Mouse (Mus musculus): ENCODE measurements around the gene Gnaz. TPM values are rescaled to one million over a fixed set of nuclear protein-coding genes. Genes with fewer than 3 reads are reported as not detected.

Gnaz gene
- polyA plus RNA-seq, 1 experiment from 2014 or later = 6.1 TPM

GRCm38 (mm10) chr10:75054125-75054524 is 87.1 kb downstream of the Gnaz start:
- H3K4me3 ChIP-seq (ENCODE audit: low read depth, low read length) = no peak overlapping the region
- H3K4me2 ChIP-seq (replicated peaks; ENCODE audit: low read depth, low read length) = no peak overlapping the region
- H3K27ac ChIP-seq (ENCODE audit: low read length) = no peak overlapping the region
- no peaks in the 10 kb centered on the region for H3K27me3 ChIP-seq (ENCODE audit: control insufficient read depth, insufficient read depth, low read length)
- ATAC-seq (ENCODE audit: insufficient number of reproducible peaks, insufficient read depth, low FRiP score, low read depth) = no peak
- H3K36me3 ChIP-seq (ENCODE audit: control insufficient read depth, insufficient read depth, low read length) = no peaks in the 10 kb centered on the region
- WGBS = 55% methylated on average over 6 of the region's 6 CpGs
- H3K9ac ChIP-seq (replicated peaks; ENCODE audit: low read depth, low read length) = no peak overlapping the region
- no peaks in the 10 kb centered on the region for H3K9me3 ChIP-seq (ENCODE audit: control insufficient read depth, low read depth, low read length)
- peaks cover 7% of the 10 kb centered on the region; the same call in 1 of the 2 replicates for H3K4me1 ChIP-seq (ENCODE audit: control insufficient read depth, insufficient read depth, low read length)

GRCm38 (mm10) chr10:75055672-75056071 is 88.7 kb downstream of the Gnaz start:
- WGBS = 71% methylated on average over 5 of the region's 5 CpGs
- Histone ChIP-seq H3K4me3 (ENCODE audit: low read depth, low read length) (no peak overlapping the region), H3K27ac (ENCODE audit: low read length) (no peak overlapping the region), H3K9ac (replicated peaks; ENCODE audit: low read depth, low read length) (no peak overlapping the region), H3K4me2 (replicated peaks; ENCODE audit: low read depth, low read length) (no peak overlapping the region), H3K4me1 (ENCODE audit: control insufficient read depth, insufficient read depth, low read length) (peaks cover 9% of the 10 kb centered on the region; the same call in 1 of the 2 replicates), H3K36me3 (ENCODE audit: control insufficient read depth, insufficient read depth, low read length) (no peaks in the 10 kb centered on the region), H3K9me3 (ENCODE audit: control insufficient read depth, low read depth, low read length) (no peaks in the 10 kb centered on the region), H3K27me3 (ENCODE audit: control insufficient read depth, insufficient read depth, low read length) (no peaks in the 10 kb centered on the region)
- ATAC-seq (ENCODE audit: insufficient number of reproducible peaks, insufficient read depth, low FRiP score, low read depth) = no peak

- no peak for ATAC-seq (ENCODE audit: insufficient number of reproducible peaks, insufficient read depth, low FRiP score, low read depth)
These were observed 89.3 kb downstream of the Gnaz start for GRCm38 (mm10) chr10:75056255-75056654.

GRCm38 (mm10) chr10:75058336-75058735 is 91.4 kb downstream of the Gnaz start:
- Histone ChIP-seq H3K9ac (replicated peaks; ENCODE audit: low read depth, low read length) (no peak overlapping the region), H3K36me3 (ENCODE audit: control insufficient read depth, insufficient read depth, low read length) (no peaks in the 10 kb centered on the region), H3K9me3 (ENCODE audit: control insufficient read depth, low read depth, low read length) (no peaks in the 10 kb centered on the region), H3K4me2 (replicated peaks; ENCODE audit: low read depth, low read length) (no peak overlapping the region), H3K4me3 (ENCODE audit: low read depth, low read length) (no peak overlapping the region), H3K27me3 (ENCODE audit: control insufficient read depth, insufficient read depth, low read length) (no peaks in the 10 kb centered on the region), H3K4me1 (ENCODE audit: control insufficient read depth, insufficient read depth, low read length) (peaks cover 22% of the 10 kb centered on the region), H3K27ac (ENCODE audit: low read length) (no peak overlapping the region)
- ATAC-seq (ENCODE audit: insufficient number of reproducible peaks, insufficient read depth, low FRiP score, low read depth) = no peak
- WGBS = 61% methylated on average over 8 of the region's 8 CpGs

More at GRCm38 (mm10) chr10:75056255-75056654, 89.3 kb downstream of the Gnaz start:
- Histone ChIP-seq H3K4me3 (ENCODE audit: low read depth, low read length) (no peak overlapping the region), H3K27ac (ENCODE audit: low read length) (no peak overlapping the region), H3K9ac (replicated peaks; ENCODE audit: low read depth, low read length) (no peak overlapping the region), H3K4me2 (replicated peaks; ENCODE audit: low read depth, low read length) (no peak overlapping the region), H3K27me3 (ENCODE audit: control insufficient read depth, insufficient read depth, low read length) (no peaks in the 10 kb centered on the region), H3K36me3 (ENCODE audit: control insufficient read depth, insufficient read depth, low read length) (no peaks in the 10 kb centered on the region), H3K4me1 (ENCODE audit: control insufficient read depth, insufficient read depth, low read length) (peaks cover 9% of the 10 kb centered on the region; the same call in 1 of the 2 replicates), H3K9me3 (ENCODE audit: control insufficient read depth, low read depth, low read length) (no peaks in the 10 kb centered on the region)
- WGBS = 31% methylated on average over 4 of the region's 4 CpGs

GRCm38 (mm10) chr10:75058761-75059395 is 91.9 kb downstream of the Gnaz start:
- no peaks in the 10 kb centered on the region for H3K36me3 ChIP-seq (ENCODE audit: control insufficient read depth, insufficient read depth, low read length)
- 0 out of 2 replicates have a peak overlapping the region, but pooled peaks have one; percentile 6 for H3K4me3 ChIP-seq (ENCODE audit: low read depth, low read length)
- peaks cover 27% of the 10 kb centered on the region for H3K4me1 ChIP-seq (ENCODE audit: control insufficient read depth, insufficient read depth, low read length)
- no peaks in the 10 kb centered on the region for H3K9me3 ChIP-seq (ENCODE audit: control insufficient read depth, low read depth, low read length)
- WGBS = 34% methylated on average over 9 of the region's 9 CpGs
- H3K27me3 ChIP-seq (ENCODE audit: control insufficient read depth, insufficient read depth, low read length) = no peaks in the 10 kb centered on the region
- no peak overlapping the region for H3K27ac ChIP-seq (ENCODE audit: low read length)
- no peak for ATAC-seq (ENCODE audit: insufficient number of reproducible peaks, insufficient read depth, low FRiP score, low read depth)
- H3K9ac ChIP-seq (replicated peaks; ENCODE audit: low read depth, low read length) = no peak overlapping the region
- peak overlapping the region; percentile 93 for H3K4me2 ChIP-seq (replicated peaks; ENCODE audit: low read depth, low read length)

GRCm38 (mm10) chr10:75059396-75059795 is 92.4 kb downstream of the Gnaz start:
- Histone ChIP-seq H3K4me3 (ENCODE audit: low read depth, low read length) (0 out of 2 replicates have a peak overlapping the region, but pooled peaks have one; percentile 6), H3K27ac (ENCODE audit: low read length) (no peak overlapping the region), H3K36me3 (ENCODE audit: control insufficient read depth, insufficient read depth, low read length) (no peaks in the 10 kb centered on the region), H3K27me3 (ENCODE audit: control insufficient read depth, insufficient read depth, low read length) (no peaks in the 10 kb centered on the region), H3K9me3 (ENCODE audit: control insufficient read depth, low read depth, low read length) (no peaks in the 10 kb centered on the region), H3K9ac (replicated peaks; ENCODE audit: low read depth, low read length) (no peak overlapping the region), H3K4me1 (ENCODE audit: control insufficient read depth, insufficient read depth, low read length) (peaks cover 25% of the 10 kb centered on the region), H3K4me2 (replicated peaks; ENCODE audit: low read depth, low read length) (peak overlapping the region; percentile 93)
- ATAC-seq (ENCODE audit: insufficient number of reproducible peaks, insufficient read depth, low FRiP score, low read depth) = no peak
- under 1% methylated on average over 11 of the region's 11 CpGs for WGBS

- no peaks in the 10 kb centered on the region for H3K9me3 ChIP-seq (ENCODE audit: control insufficient read depth, low read depth, low read length)
- WGBS = under 1% methylated on average over 69 of the region's 73 CpGs
- 0 out of 2 replicates have a peak, but pooled peaks cover 3% of the 10 kb centered on the region for H3K36me3 ChIP-seq (ENCODE audit: control insufficient read depth, insufficient read depth, low read length)
- H3K4me3 ChIP-seq (ENCODE audit: low read depth, low read length) = peak within 1 kb of the TSS; percentile 67
- peak within 1 kb of the TSS; percentile 74 for H3K9ac ChIP-seq (replicated peaks; ENCODE audit: low read depth, low read length)
- peak within 1 kb of the TSS; percentile 93 for H3K4me2 ChIP-seq (replicated peaks; ENCODE audit: low read depth, low read length)
- ATAC-seq (ENCODE audit: insufficient number of reproducible peaks, insufficient read depth, low FRiP score, low read depth) = peak; percentile 89
- peaks cover 22% of the 10 kb centered on the region for H3K4me1 ChIP-seq (ENCODE audit: control insufficient read depth, insufficient read depth, low read length)
- no peaks in the 10 kb centered on the region for H3K27me3 ChIP-seq (ENCODE audit: control insufficient read depth, insufficient read depth, low read length)
- H3K27ac ChIP-seq (ENCODE audit: low read length) = peak within 1 kb of the TSS; percentile 28; the same call in 1 of the 2 replicates
These were observed 93.4 kb downstream of the Gnaz start, which contains the start of gene Bcr for GRCm38 (mm10) chr10:75060217-75060842. Bcr (plus strand) TSS chr10:75060592.

- H3K4me2 ChIP-seq (replicated peaks; ENCODE audit: low read depth, low read length) = peak overlapping the region; percentile 93
- H3K9ac ChIP-seq (replicated peaks; ENCODE audit: low read depth, low read length) = peak overlapping the region; percentile 74
- H3K27me3 ChIP-seq (ENCODE audit: control insufficient read depth, insufficient read depth, low read length) = no peaks in the 10 kb centered on the region
- peaks cover 22% of the 10 kb centered on the region for H3K4me1 ChIP-seq (ENCODE audit: control insufficient read depth, insufficient read depth, low read length)
- peak; percentile 4; the same call in 1 of the 2 replicates for ATAC-seq (ENCODE audit: insufficient number of reproducible peaks, insufficient read depth, low FRiP score, low read depth)
- WGBS = under 1% methylated on average over 48 of the region's 48 CpGs
- no peaks in the 10 kb centered on the region for H3K9me3 ChIP-seq (ENCODE audit: control insufficient read depth, low read depth, low read length)
- peak overlapping the region; percentile 28; the same call in 1 of the 2 replicates for H3K27ac ChIP-seq (ENCODE audit: low read length)
- peak overlapping the region; percentile 67 for H3K4me3 ChIP-seq (ENCODE audit: low read depth, low read length)
- 0 out of 2 replicates have a peak, but pooled peaks cover 3% of the 10 kb centered on the region for H3K36me3 ChIP-seq (ENCODE audit: control insufficient read depth, insufficient read depth, low read length)
These were observed 93.9 kb downstream of the Gnaz start for GRCm38 (mm10) chr10:75060843-75061235.
